Mouse (Mus musculus) testis, adult 2 months (tissue): Measurements from ENCODE around the gene Aspm. TPM values are rescaled to one million over a fixed set of nuclear protein-coding genes. Genes with fewer than 3 reads are reported as not detected.

Experiments used
- H3K27ac ChIP-seq: fragments of 200-500 bp; 2 replicates; pipeline ENCODE4 v1.5.1; 2012; ENCODE audit warnings: low read depth, low read length; ENCODE audit not compliant: control insufficient read depth, insufficient read depth
- H3K27me3 ChIP-seq: fragments of 200-500 bp; 2 replicates; pipeline ENCODE4 v1.6.1; 2012; ENCODE audit warnings: mild to moderate bottlenecking, low read length, moderate library complexity; ENCODE audit not compliant: control insufficient read depth, insufficient read depth
- H3K36me3 ChIP-seq: fragments of 200-500 bp; 2 replicates; pipeline ENCODE4 v1.6.1; 2012; ENCODE audit warnings: mild to moderate bottlenecking, low read length; ENCODE audit not compliant: control insufficient read depth, insufficient read depth
- H3K4me1 ChIP-seq: fragments of 200-500 bp; 2 replicates; pipeline ENCODE4 v1.6.1; 2012; ENCODE audit warnings: low read length; ENCODE audit not compliant: control insufficient read depth, insufficient read depth
- H3K4me3 ChIP-seq: fragments of 200-500 bp; 2 replicates; pipeline ENCODE4 v1.5.1; 2012; ENCODE audit warnings: low read depth, mild to moderate bottlenecking, low read length, moderate library complexity, mixed read lengths; ENCODE audit not compliant: control insufficient read depth
- CTCF ChIP-seq: fragments of 200-500 bp; IDR thresholded peaks from 2 replicates; pipeline ENCODE4 v1.5.1; 2012; ENCODE audit warnings: low read depth, mild to moderate bottlenecking, inconsistent platforms, low read length, moderate library complexity; ENCODE audit not compliant: control insufficient read depth, insufficient read depth, insufficient replicate concordance
- POLR2A ChIP-seq: fragments of 200-500 bp; IDR thresholded peaks from 2 replicates; pipeline ENCODE4 v1.6.1; 2012; ENCODE audit warnings: low read depth, mild to moderate bottlenecking, inconsistent platforms, low read length, moderate library complexity; ENCODE audit not compliant: control insufficient read depth
- polyA plus RNA-seq: library from polyadenylated mRNA; depleted of rRNA; stranded (reverse); fragments of >200 nt; gene quantifications from 2 replicates; pipeline ENCODE4 v1.2.3, GENCODE M21; 2012

The Aspm gene
- polyA plus RNA-seq, 1 experiment = 1.7 TPM

DNA sequence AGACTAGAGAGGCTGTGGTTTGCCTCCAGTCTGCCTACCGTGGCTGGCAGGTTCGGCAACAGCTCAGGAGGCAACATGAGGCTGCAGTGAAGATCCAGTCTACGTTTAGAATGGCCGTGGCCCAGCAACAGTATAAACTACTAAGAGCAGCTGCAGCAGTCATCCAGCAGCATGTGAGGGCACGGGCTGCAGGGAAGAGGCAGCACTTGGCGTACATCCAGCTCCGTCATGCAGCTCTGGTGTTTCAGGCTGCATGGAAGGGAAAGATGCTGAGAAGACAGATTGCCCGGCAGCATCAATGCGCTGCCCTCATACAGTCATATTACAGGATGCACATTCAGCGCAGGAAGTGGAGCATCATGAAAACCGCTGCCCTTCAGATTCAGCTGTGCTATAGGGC is 24.3 kb downstream of the Aspm start:
- no peak overlapping the region for H3K27ac ChIP-seq
- no peaks in the 10 kb centered on the region for H3K4me1 ChIP-seq
- H3K36me3 ChIP-seq = peaks cover 3% of the 10 kb centered on the region
- TF ChIP-seq CTCF = no peak
- no peak for TF ChIP-seq POLR2A
- H3K27me3 ChIP-seq = no peaks in the 10 kb centered on the region
- no peak overlapping the region for H3K4me3 ChIP-seq

DNA sequence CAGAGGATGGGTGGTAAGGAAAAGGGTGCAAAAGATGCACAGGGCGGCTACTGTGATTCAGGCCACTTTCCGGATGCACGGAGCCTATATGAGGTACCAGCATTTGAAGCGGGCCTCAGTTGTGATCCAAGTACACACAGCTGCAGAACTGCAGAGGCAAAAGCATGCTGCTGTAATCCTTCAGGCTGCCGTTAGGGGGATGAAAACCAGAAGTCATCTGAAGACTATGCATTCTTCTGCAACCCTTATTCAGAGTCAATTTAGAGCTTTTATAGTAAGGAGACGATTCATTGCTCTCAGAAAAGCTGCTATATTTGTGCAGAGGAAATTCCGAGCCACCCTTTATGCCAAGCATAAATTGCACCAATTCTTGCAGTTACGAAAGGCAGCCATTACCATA is 25.7 kb downstream of the Aspm start:
- Histone ChIP-seq H3K27me3 (no peaks in the 10 kb centered on the region), H3K4me3 (no peak overlapping the region), H3K27ac (no peak overlapping the region), H3K4me1 (no peaks in the 10 kb centered on the region), H3K36me3 (peaks cover 3% of the 10 kb centered on the region)
- TF ChIP-seq POLR2A = no peak
- no peak for TF ChIP-seq CTCF

GRCm38 (mm10) chr1:139481146-139481545 is 26.6 kb downstream of the Aspm start:
- no peak overlapping the region for H3K4me3 ChIP-seq

GRCm38 (mm10) chr1:139494630-139495029 is 40.1 kb downstream of the Aspm start:
- Histone ChIP-seq H3K36me3 (no peaks in the 10 kb centered on the region), H3K27ac (no peak overlapping the region), H3K27me3 (no peaks in the 10 kb centered on the region), H3K4me3 (no peak overlapping the region), H3K4me1 (no peaks in the 10 kb centered on the region)
- no peak for TF ChIP-seq CTCF
- no peak for TF ChIP-seq POLR2A

More at GRCm38 (mm10) chr1:139481146-139481545, 26.6 kb downstream of the Aspm start:
- no peaks in the 10 kb centered on the region for H3K4me1 ChIP-seq
- peaks cover 1% of the 10 kb centered on the region; the same call in 1 of the 2 replicates for H3K36me3 ChIP-seq
- no peak overlapping the region for H3K27ac ChIP-seq
- TF ChIP-seq CTCF (no peak), POLR2A (no peak)
- no peaks in the 10 kb centered on the region for H3K27me3 ChIP-seq

DNA sequence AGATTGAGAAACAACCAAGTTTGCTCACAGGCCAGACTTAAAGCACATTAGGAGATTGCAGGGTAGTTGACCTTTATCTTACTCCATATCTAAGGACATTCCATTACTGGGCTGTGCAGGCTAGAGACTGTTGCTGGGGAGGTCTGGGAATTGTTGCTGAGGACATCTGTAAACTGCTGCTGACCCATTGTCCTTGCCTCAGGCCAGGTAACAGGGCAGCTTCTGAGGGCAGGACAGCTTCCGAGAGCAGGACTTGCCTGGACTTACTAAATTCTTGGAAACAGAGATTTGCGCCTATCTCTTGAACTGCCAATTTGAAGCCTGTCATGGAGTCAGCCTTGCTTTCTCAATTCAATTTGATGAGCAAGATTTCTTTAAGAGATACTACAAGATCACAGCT is 40.8 kb downstream of the Aspm start:
- H3K4me3 ChIP-seq = no peak overlapping the region
- no peak for TF ChIP-seq POLR2A
- TF ChIP-seq CTCF = no peak
- H3K36me3 ChIP-seq = no peaks in the 10 kb centered on the region
- H3K27me3 ChIP-seq = no peaks in the 10 kb centered on the region
- no peak overlapping the region; the same call in 1 of the 2 replicates for H3K27ac ChIP-seq
- no peaks in the 10 kb centered on the region for H3K4me1 ChIP-seq

DNA sequence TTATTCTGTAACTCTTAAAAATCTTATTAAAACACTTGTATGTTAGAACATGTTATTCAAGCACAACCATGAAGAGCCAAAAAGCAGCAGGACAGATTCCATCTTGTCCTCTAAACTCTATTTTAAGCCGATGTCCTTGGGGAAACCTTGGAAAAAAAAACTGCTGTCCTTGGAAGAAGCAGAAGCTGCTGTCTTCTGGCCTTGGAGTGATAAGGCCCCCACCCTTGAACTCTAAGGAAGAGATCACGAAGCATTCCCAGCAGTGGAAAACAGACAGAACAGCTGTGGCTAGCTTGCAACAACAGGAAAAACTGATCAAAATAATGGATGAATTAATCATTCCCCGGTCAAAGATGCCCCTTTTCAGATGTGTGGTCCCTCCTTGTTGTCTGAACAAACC is 41.6 kb downstream of the Aspm start:
- Histone ChIP-seq H3K4me3 (no peak overlapping the region), H3K4me1 (no peaks in the 10 kb centered on the region), H3K36me3 (no peaks in the 10 kb centered on the region), H3K27me3 (no peaks in the 10 kb centered on the region), H3K27ac (no peak overlapping the region; the same call in 1 of the 2 replicates)
- TF ChIP-seq CTCF (no peak), POLR2A (no peak)

- H3K27me3 ChIP-seq = no peaks in the 10 kb centered on the region
- no peak for TF ChIP-seq POLR2A
- TF ChIP-seq CTCF = no peak
- H3K4me3 ChIP-seq = no peak overlapping the region
- no peak overlapping the region for H3K27ac ChIP-seq
- H3K4me1 ChIP-seq = no peaks in the 10 kb centered on the region
- H3K36me3 ChIP-seq = no peaks in the 10 kb centered on the region
These were observed 45.2 kb downstream of the Aspm start for GRCm38 (mm10) chr1:139499751-139500150.

DNA sequence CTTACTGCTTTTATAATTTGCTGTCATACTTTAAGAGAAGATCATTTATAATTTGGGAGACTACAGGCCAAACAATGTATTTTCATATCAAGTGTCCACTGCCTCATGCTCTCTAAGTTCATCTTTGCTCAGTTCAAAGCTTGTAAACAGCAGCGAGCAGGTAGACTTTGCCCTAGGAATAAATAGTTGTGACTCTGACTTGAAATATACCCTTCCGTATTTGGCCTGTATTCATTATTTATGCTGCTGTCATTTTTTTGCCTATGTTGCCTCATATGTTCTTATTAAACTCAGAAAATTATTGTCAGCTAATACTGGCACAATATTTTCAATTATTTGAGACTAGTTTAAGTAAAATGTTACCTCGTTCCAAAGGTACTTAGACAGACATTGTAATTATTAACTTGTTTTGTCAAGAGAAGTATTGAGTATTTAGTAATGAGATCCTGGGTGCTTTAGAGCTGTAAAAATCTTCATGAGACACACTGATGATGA is 46.7 kb downstream of the Aspm start, which contains the start of gene F13b:
Gene F13b, plus strand, starts transcription at position 445 of the 495 bp plus-strand sequence.
- TF ChIP-seq CTCF (no peak), POLR2A (no peak)
- Histone ChIP-seq H3K4me1 (no peaks in the 10 kb centered on the region), H3K27ac (no peak within 1 kb of the TSS), H3K27me3 (no peaks in the 10 kb centered on the region), H3K36me3 (no peaks in the 10 kb centered on the region), H3K4me3 (no peak within 1 kb of the TSS)
